Mouse (Mus musculus) gastrocnemius, postnatal 36 days (tissue): ENCODE data around the gene Mcat. TPM values are rescaled to one million over a fixed set of nuclear protein-coding genes. Genes with fewer than 3 reads are reported as not detected.
A peak's percentile ranks its signal among the peaks of the same experiment; 100 is the strongest.

ENCODE experiments used
- DNase-seq, 2 experiments: peaks; one replicate each; pipeline ENCODE4 v3.0.0; 2022
- intact Hi-C: fragments of 180-260 bp; cut with DNase I; formaldehyde crosslinking; loops from one replicate; pipeline ENCODE4 v1.15.1; 2025
- total RNA-seq, 2 experiments: library from RNA; stranded (reverse); gene quantifications; 2 replicates each; pipeline ENCODE4 v1.2.3; 2021

Gene Mcat
- total RNA-seq, 2 experiments from 2014 or later: 18.2 to 20.1 TPM

DNA sequence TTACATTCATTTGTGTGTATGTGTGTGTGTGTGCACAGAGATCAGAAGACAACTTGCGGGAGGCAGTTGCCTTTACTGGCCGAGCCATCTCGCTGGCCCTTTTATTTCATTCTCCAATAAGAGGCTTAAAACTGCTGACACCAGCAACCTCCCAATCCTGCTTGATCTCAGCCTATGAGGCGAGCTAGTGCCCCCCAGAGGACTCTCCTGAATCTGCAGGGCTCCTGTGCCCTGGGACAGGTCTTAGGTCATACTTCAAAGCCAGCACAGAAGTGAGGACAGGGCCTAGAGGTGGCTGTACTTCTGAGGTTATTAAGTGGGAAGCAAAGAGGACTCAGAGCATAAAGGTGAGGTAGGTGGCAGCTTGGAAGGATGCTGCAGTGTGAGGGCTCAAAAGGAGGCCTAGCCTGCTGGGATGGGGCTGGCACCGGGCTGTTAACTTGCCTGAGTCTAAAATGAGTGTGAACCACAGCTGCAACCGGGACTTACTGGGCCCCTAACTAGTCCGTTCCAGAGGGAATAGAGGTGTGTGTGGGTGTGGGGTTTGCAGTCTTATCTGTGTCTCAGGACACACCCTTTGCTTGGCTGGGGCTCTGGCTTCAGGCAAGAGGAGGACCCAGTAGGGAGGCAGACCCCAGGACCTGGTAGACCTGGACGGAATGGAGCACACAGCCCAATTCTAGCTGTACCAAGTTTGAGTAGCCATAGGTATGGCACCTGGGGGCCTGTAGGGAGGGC, 20.0 kb upstream of the Mcat start:
- DNase-seq: peak; percentile 35 to 53
- intact Hi-C loops: no loop called here

DNA sequence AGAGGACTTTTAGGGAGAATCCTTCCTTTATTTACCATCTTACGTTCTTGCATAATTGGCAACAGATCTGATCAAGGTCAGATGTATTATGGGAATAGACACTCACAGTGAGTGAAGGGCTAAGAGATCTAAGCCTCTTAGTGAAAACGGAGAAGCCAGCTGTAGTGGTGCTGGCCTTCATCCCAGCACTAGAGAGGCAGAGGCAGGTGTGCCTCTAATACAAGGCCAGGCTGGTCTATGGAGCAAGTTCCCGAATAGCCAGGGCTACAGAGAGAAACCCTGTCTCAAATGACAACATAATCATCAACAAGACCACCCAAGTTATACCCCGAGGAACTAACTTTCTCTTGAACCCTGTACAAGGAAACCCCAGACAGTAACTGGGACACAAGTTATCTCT, 19.3 kb upstream of the Mcat start:
- DNase-seq: no peak
- intact Hi-C loops: no loop called here

DNA sequence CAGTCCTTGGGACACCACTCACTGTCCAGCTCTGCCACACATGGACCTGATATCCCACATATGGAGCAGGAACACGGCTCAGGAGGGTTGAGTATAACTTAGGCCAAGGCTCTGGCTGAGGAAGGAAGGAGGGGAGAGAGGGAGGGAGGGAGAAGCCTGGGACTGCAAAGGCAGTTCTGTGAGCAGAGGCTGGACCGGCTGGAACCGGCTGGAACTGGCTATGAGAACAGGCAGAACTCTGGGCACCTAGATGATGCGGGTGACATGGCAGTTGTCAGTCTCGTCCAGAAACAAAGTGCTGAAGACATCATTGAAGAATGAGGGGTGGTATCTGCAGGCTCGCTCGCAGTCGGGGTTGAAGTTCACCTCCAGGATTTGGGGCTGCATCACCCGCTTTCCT, 13.1 kb upstream of the Mcat start:
- DNase-seq: no peak
- intact Hi-C loops: no loop called here

DNA sequence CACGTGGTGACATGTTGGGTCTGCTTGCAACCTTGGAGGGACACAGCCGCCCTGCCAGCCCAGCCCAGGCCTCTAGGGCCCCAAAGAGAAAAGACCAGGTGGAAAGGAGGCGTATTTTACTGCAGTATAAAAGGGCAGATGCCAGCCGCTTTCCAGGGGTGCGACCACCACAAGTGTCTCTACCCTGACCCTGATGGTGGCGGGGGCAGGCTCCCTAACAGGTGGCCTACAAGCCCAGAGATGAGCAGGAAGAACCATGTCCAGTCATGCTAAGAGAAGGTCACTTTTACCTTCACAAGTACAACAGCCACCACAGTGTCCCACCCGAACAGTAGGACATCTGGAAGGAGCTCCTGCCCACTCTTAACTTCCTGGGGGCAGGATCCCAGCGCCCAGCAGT, 12.0 kb upstream of the Mcat start:
- DNase-seq: no peak
- intact Hi-C loops: no loop called here

DNA sequence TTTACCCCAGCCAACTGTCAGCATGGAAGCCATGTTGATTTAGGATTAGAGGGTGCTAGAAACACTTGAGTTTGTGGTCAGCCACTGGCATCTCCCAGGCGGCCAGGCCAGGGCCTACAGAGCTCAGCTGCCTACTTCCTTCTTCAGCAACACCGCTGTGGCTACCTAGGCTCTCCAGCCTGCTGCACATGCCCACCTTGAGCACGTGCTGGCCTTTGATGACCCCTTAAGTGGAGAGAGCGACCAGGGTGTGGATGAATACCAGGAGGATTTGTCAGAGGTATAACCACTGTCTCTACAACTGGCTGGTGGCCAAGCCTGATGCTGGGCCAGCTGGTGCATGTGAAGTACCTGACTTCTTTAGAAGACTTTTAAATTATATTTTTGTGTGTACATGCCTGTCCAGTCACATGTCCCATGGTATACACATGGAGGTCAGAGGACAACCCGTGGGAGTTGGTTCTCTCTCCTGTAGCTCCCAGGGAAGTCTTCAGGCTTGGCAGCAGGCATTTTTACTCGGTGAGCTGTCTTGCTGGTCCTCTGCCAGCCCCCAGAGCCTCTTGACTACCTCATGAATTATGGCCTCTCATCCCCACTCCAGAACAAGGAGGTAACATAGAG, 11.3 kb upstream of the Mcat start:
- intact Hi-C loops: no loop called here
- no peak for DNase-seq

DNA sequence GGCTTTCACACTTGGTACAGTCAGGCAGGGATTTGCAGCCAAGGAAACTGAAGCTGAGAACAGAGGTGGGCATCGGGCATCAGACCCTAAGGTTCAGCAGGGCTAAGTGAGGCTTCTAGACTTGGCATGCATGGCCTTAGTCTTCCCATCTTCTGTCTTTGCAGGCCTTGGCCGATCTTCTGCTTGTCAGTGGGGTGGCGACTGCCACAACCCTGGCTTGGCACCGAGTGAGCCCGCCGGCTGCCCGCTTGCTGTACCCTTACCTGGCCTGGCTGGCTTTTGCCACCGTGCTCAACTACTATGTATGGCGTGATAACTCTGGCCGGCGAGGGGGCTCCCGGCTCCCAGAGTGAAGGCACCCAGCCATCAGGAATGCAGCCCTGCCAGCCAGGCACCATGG, 10.0 kb upstream of the Mcat start:
- intact Hi-C loops: no loop called here

DNA sequence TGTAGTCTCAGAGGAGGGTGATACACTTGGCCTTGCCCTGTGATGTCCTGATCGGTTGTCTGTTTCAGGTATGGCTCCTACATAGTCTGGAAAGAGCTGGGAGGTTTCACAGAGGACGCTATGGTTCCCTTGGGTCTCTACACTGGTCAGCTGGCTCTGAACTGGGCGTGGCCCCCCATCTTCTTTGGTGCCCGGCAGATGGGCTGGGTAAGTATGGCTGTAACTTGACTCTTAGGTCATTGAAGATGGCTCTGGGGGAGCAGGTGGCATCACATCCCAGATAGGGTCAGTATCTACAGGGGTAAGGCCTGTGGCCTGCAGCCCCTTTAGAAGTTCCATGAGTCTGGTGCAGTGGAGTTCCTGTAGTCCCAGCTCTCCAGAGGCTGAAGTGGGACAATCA, 8.5 kb upstream of the Mcat start:
- intact Hi-C loops: no loop called here
- DNase-seq: no peak

More for the DNA sequence above, 10.0 kb upstream of the Mcat start:
- DNase-seq: no peak

DNA sequence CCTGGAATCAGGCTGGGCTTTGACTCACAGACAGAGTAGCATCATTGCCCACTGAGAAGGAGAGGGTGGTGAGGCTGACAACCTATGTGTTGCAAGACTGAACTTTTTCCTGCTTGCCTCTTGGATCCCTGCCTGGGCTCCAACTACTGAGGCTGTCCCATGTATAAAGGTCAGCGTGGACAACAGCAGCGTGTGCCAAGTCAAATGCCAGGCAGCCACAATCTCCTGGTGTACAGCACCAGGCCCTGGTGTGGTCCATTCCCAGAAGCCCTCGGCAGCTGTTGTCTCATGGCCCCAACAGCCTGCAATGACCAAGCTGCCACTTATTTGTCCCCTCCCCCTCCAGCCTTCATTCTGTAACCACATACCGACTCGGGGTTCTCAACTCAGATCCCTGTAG, 8.0 kb upstream of the Mcat start:
- intact Hi-C loops: no loop called here
- DNase-seq: no peak

DNA sequence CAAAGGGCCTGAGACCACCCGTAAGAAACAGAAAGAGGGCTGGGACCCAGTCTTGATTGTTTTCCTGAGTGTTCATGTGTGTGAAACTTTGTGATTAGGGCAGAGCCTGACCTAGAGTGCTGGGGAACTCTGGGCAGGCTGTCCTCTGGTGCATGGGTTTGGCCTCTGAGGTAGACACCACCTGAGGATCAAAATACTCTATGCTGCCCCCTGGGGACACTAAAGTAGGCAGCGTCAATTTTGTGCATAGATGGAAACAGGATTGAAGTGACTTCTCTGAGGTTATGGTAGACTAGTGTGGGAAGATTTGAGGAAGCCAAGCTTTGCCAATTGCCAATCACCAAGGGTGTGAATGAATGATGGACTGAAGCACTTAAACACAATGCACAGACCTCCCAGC, 7.1 kb upstream of the Mcat start:
- DNase-seq: no peak
- intact Hi-C loops: no loop called here

DNA sequence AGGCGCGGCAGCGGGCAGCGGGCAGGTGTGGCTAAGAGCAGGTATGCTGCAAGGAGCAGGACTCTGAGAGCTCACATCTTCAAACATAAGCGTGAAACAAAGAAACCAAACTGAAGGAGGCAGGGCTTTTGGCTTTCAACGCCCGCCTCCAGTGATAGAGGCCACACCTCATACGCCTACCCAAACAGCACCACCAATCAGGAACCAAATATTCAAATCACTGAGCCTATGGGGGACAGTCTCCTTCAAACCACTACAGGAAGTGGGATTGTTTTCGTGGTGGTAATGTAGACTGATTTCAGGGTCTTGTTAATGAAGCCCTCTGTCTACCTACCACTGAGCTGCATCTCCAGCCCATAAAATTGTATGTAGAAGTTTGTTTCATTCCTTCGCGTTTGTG, 6.1 kb upstream of the Mcat start:
- intact Hi-C loops: no loop called here
- no peak for DNase-seq

DNA sequence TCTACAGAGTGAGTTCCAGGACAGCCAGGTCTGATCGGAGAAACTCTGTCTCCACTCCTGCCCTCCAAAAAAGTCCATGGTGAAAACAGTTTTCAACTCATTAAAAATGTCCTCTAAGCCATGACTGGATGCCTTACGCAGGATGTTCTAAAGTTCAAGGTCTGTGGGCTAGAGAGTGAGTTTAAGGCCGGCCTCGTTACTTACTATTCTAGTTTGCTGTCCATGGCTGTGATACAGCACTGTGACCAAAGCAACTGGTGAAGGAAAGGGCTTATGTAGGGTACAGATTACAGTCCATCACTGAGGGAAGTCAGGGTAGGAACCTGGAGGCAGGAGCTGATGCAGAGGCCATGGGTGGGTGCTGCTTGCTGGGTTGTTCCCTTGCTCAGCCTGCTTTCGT, 5.0 kb upstream of the Mcat start:
- intact Hi-C loops: no loop called here
- DNase-seq: no peak

DNA sequence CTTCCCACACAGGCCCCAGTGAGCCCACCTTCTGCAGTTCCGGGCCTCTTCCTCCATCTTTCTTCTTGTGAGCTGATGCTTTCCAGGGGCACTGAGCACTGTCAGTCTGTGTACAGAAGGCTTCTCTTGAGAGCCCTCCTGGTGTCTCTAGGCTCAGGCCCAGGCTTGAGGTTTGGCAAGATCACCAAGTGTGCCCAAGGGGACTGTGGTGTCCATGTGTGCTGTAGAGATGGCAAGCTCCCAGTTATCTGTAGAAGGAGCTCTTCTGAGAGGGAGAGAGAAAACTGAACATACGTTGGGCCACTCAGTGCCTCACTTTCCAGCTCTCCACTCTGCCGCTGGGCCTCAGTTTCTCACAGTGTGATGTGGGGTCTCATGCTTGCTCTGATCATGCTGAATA, 4.1 kb upstream of the Mcat start:
- intact Hi-C loops: no loop called here
- no peak for DNase-seq

DNA sequence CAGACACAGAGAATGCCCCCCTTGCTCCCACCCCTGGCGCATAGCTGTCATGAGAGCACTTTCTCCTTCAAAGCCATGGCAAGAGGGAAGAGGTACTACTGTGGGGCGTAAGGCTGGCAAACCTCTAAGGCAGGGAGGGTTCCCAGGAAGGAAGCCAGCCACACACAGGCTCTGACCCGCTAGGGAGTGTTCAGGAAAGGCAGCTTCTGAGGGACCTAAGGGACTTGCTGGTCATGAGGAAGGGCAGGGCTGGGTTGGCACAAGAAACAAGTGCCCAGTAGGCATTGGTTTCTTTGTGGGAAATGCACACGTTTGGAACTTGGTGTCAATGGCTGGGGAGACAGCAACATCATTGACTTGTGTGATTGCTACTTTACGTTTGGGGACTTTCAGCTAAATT, 2.4 kb upstream of the Mcat start:
- DNase-seq: no peak
- intact Hi-C loops: no loop called here

DNA sequence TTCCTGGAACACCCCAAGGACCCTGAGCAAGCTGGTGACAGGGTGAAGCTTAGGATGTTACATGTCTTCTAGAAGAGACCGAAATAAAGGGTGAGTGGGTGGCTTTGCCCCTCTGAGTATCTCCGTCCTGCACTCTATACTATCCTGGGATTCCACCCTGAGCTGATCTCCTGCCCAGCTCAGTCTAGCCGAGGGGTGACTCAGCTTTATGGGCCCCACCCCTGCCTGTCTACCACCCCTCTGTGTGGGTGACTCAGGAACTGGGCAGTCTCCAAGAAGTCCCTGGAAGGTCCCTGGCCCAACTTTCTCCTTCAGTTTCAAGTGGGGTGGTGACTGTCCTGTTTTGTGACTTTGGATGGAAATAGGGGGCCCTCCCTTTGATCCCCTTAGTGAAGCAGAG, 1.8 kb upstream of the Mcat start:
- DNase-seq: peak; percentile 34 to 39
- intact Hi-C loops: no loop called here

DNA sequence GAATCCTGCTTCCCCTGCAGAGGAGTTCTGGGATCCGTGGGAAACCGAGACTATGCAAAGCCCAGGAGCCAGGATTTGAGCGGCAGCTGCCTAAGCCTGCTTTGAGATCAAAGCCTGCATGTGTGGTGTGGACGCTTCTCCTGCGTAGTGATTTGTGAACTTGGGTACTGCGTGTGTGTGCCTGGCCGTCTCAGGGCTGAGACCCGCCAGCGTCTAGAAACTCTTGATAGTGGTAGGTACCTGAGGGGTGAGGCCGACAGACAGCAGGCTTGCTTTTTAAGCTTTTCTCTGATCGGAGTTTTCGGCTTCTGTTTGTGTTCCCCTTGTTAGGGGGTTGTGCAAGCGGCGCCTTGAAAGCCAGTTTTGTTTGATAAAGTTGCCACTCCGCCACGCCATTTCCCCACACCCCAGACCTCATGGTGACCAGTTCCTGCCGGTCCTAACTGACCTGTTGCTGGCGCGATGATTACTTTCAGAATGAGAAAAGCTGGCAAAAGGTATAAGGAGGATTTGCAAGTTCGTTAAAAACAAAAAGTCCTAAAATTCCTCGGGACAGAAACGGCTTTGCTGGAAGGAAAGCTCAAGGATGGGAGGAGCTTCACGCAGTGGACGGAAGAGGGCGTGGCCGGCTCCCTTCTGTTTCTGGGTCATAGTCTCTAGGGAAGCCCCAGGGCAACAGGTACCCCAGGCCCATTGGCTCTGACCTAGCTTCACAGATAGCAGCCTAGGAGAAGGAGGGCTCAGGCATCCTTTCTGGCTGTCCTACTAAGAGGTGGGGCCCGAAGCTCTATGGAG, 467 bp upstream of the Mcat start:
- DNase-seq: peak; percentile 16 to 34
- intact Hi-C loops: no loop called here

DNA sequence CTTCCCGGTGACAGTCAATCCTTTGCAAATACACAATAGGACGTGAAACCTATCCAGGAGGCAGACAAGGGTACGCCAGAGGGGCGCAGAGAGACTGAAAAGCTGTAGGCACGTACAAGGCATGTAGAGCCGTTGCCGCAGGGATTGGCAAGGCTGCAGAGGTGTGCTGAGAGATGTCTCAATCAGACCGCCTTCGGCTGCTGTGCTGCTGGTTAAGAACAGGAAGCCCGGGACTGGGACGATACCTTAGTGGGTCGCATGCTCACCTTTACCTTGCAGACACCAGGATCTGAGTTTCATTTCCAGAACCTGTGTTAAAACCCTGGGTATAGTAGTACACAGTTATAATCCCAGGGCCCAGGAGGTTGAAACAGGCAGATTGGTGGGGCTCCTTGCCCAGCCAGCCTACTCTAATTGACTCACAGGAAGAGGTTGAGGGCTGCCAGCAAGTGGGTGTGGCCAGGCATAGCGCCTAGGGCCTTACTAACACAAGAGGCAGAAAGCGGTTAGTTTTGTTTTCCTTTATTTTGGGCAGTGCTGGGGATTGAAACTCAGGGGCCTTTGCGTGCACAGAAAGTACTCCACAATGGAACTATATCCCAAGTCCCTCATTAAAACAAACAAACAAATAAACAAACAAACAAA, 839 bp downstream of the Mcat start:
- intact Hi-C loops: no loop called here
- peak; percentile 86 for DNase-seq

DNA sequence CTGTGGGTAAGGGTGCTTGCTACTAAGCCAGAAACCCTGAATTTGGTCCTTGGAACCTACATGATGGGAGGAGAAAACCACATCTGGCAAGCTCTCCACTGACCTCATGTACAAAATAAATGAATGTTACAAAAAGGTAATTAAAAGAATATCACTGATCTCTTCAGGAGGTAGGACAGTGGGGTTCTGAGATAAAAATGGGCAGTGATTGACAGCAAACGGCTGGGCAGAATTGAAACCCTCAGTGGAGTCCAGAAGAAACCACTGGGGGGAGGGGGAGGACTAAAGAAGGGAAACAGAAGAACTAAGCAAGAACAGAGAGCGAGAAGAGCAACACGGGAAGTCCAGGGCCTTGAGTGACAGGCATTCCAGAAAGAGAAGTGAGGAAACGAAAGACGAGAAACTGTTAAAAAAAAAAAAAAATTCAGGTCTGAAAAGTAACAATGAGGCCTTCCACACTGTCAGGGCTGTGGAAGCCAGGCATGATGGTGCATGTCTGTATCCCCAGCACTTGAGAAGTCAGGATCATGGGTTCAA, 2.6 kb downstream of the Mcat start:
- no peak for DNase-seq
- intact Hi-C loops: no loop called here

DNA sequence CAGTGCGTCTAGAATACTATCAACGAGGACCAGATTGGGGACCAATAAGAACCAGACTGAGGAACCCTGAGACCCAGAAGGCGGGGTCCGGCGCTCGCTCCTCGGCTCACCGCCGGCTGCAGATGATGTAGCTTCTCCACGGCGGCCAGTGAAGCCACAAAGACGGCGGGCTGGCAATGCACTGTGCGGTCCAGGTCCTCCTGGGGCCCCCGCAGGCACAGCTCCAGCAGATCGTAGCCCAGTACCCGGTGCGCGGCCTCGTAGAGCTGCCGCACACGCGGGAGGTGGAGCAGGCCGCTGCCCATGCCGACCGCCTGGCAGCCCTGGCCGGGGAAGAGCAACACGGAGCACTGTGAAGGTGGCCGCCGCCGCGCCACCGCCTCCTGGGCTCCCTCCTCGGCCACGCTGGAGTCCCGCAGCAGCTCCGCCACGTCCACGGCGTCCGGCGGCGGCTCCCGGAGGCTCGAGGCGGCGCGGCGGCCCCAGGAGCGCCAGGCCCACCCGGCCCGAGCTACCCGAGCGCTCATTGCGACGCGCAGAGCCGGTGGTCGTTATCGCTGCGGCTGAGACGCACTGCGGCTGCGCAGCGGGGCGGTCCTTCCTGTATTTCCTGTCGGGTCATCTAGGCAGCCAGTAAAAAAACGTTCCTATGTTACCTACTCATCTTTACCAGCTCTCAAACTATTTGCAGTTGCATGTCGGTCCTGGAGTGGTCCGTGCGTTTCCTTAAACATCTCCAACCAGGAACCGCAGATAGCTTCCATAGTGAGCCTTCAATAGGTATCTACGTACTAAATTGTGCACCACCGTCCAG, 8.2 kb downstream of the Mcat start:
- peak; percentile 78 to 79 for DNase-seq
- intact Hi-C loops: no loop called here

DNA sequence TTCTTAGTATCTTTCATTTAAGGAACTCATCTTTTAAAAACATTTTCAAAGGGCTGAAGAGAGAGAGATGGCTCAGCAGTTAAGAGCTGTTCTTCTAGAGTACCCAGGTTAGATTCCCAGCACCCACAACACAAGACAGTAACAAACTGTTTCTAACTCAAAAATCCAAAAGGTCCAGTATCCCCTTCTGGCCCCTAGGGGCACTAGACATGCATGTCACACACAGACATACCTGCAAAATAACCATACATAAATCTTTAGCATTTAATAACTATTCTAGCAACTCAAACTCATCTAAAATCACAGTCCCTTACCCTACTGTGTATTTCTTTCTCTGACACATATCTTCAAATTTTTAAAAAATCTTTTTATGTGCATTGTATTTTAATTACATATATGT, 9.8 kb downstream of the Mcat start:
- DNase-seq: no peak
- intact Hi-C loops: no loop called here

DNA sequence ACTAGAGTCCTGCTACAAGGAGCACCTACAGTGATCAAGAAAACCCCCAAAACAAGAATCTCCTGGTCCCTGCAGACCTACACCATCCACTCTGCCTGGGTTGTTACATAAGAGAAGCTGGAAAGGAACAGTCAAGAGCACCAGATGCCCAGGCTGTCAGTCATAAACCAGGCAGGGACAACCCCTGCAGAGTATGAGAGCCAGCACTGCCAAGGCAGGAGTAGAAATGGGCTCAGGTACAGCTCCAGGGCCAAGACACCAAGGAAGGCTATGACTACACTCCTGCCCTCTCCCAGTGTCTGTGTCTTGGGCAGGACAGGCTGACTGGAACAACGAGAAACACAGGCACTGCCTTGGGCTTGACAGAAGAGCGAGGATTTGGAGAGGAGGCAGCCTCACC, 13.4 kb downstream of the Mcat start:
- intact Hi-C loops: no loop called here
- no peak for DNase-seq
